ENCODE assay signal across 8 mouse cellular contexts in the genomic region with DNA sequence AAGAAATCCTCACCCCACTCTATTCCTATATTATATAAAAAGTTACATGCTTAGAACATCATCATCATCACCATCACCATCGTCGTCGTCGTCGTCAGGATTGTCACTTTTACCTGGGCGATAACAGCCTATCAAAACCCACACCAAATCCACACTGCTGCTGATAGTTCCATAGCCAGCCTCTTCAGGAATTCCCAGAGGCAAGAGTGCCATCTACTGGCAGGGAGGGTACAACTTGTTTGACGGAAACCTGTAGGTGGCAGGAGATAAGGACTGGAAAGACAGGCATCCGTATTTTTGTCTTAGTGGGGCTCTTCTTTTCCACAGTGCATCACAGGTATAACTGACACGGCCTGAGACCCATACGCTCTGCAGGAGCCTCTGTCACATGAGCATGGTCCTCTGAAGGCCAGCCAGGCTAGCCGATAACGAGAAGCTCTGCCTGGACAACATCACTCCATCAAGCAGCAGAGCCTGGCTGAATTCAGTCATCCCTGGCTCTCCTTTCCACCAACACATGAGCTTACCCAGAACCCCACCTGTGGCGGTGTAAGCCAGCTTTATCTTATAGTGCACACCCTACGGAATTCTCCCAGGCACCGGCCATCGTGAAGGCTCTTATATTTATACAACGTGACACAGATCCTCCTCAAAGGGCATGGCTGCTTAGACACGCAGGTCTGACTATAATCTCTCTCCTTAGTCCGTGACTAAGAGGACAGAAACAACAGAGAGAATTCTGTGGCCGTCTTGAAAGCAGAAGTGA. TPM values are rescaled to one million over a fixed set of nuclear protein-coding genes. Genes with fewer than 3 reads are reported as not detected.
DNase-seq lines count a peak whose midpoint lies in the region; ATAC-seq and TF ChIP-seq lines count a peak whose summit lies in the region.

No protein-coding gene starts in this region.

- TF ChIP-seq POLR2A in thymus, adult 2 months (IDR thresholded peaks at IDR 0.05; ENCODE audit: control insufficient read depth, extremely low read depth, insufficient read depth, low read length, poor library complexity): no peak

- peak overlapping the region; percentile 29; the same call in 1 of the 2 replicates for H3K4me2 ChIP-seq in embryonic facial prominence, embryonic 14.5 days (ENCODE audit: low read depth, low read length)
- H3K4me2 ChIP-seq in liver, embryonic 11.5 days: peak overlapping the region; percentile 29; the same call in 1 of the 2 replicates
- peak overlapping the region; percentile 69 for H3K4me2 ChIP-seq in neural tube, embryonic 15.5 days

- no peaks in the 10 kb centered on the region for H3K4me1 ChIP-seq in embryonic facial prominence, embryonic 14.5 days (ENCODE audit: control insufficient read depth, insufficient read depth, low read length)
- H3K4me1 ChIP-seq in heart, embryonic 10.5 days: peaks cover 42% of the 10 kb centered on the region
- H3K4me1 ChIP-seq in liver, embryonic 11.5 days (replicated peaks; ENCODE audit: control insufficient read depth, insufficient read depth, low read length): peaks cover 3% of the 10 kb centered on the region; the same call in 1 of the 2 replicates
- H3K4me1 ChIP-seq in neural tube, embryonic 15.5 days: peaks cover 32% of the 10 kb centered on the region
- H3K4me1 ChIP-seq in thymus, adult 2 months (replicated peaks; ENCODE audit: control insufficient read depth, insufficient read depth, low read length): peaks cover 11% of the 10 kb centered on the region; the same call in 1 of the 2 replicates

- ATAC-seq in embryonic facial prominence, embryonic 14.5 days (ENCODE audit: low read depth): peak; percentile 26; the same call in 1 of the 2 replicates
- ATAC-seq in liver, embryonic 11.5 days (replicated peaks; ENCODE audit: low FRiP score): no peak
- peak; percentile 42; the same call in 1 of the 2 replicates for ATAC-seq in neural tube, embryonic 15.5 days (ENCODE audit: low FRiP score)

- H3K4me3 ChIP-seq in embryonic facial prominence, embryonic 14.5 days (ENCODE audit: low read depth, low read length): no peak overlapping the region
- peak overlapping the region; percentile 84 for H3K4me3 ChIP-seq in heart, embryonic 10.5 days
- no peak overlapping the region for H3K4me3 ChIP-seq in liver, embryonic 11.5 days (ENCODE audit: low read depth, low read length)
- peak overlapping the region; percentile 23 for H3K4me3 ChIP-seq in neural tube, embryonic 15.5 days (replicated peaks)
- no peak overlapping the region for H3K4me3 ChIP-seq in thymus, adult 2 months (ENCODE audit: control insufficient read depth, insufficient read depth, low read length)

- no peak overlapping the region for H3K27ac ChIP-seq in embryonic facial prominence, embryonic 14.5 days (replicated peaks; ENCODE audit: low read depth, low read length)
- H3K27ac ChIP-seq in heart, embryonic 10.5 days: peak overlapping the region; percentile 83
- H3K27ac ChIP-seq in liver, embryonic 11.5 days (ENCODE audit: low read depth, low read length): no peak overlapping the region
- peak overlapping the region; percentile 48; the same call in 1 of the 2 replicates for H3K27ac ChIP-seq in neural tube, embryonic 15.5 days (replicated peaks)
- no peak overlapping the region for H3K27ac ChIP-seq in thymus, adult 2 months (ENCODE audit: control insufficient read depth, insufficient read depth, low read length)

- no peaks in the 10 kb centered on the region for H3K9me3 ChIP-seq in embryonic facial prominence, embryonic 14.5 days (ENCODE audit: control insufficient read depth, low read length)
- H3K9me3 ChIP-seq in heart, embryonic 10.5 days: no peaks in the 10 kb centered on the region
- no peaks in the 10 kb centered on the region for H3K9me3 ChIP-seq in liver, embryonic 11.5 days (ENCODE audit: control insufficient read depth, low read length)
- no peaks in the 10 kb centered on the region for H3K9me3 ChIP-seq in neural tube, embryonic 15.5 days (replicated peaks)

- H3K27me3 ChIP-seq in embryonic facial prominence, embryonic 14.5 days (replicated peaks; ENCODE audit: control insufficient read depth, insufficient read depth, low read length): peaks cover 26% of the 10 kb centered on the region
- H3K27me3 ChIP-seq in heart, embryonic 10.5 days (ENCODE audit: insufficient read depth, poor library complexity, severe bottlenecking): no peaks in the 10 kb centered on the region; the same call in 1 of the 2 replicates
- H3K27me3 ChIP-seq in liver, embryonic 11.5 days (replicated peaks; ENCODE audit: control insufficient read depth, insufficient read depth, low read length): peaks cover 34% of the 10 kb centered on the region
- no peaks in the 10 kb centered on the region for H3K27me3 ChIP-seq in neural tube, embryonic 15.5 days (replicated peaks)
- H3K27me3 ChIP-seq in thymus, adult 2 months (ENCODE audit: control insufficient read depth, insufficient read depth, low read length): peaks cover 12% of the 10 kb centered on the region

- no peak overlapping the region; the same call in 1 of the 2 replicates for H3K9ac ChIP-seq in embryonic facial prominence, embryonic 14.5 days (ENCODE audit: low read depth, low read length)
- H3K9ac ChIP-seq in liver, embryonic 11.5 days (ENCODE audit: low read depth, low read length): no peak overlapping the region
- H3K9ac ChIP-seq in neural tube, embryonic 15.5 days (replicated peaks): no peak overlapping the region

- TF ChIP-seq CTCF in thymus, adult 2 months (IDR thresholded peaks at IDR 0.05; ENCODE audit: borderline replicate concordance, control insufficient read depth, extremely low read depth, insufficient read depth, low read length, poor library complexity): no peak

- DNase-seq in A20 (ENCODE audit: low read depth, low spot score): peak; percentile 79
- DNase-seq in adrenal gland, postnatal 4 days (ENCODE audit: low spot score in 2 of 2): peak; percentile 28 to 66
- DNase-seq in embryonic facial prominence, embryonic 14.5 days (ENCODE audit: low spot score): peak; percentile 91
- DNase-seq in heart, embryonic 10.5 days (ENCODE audit: low spot score): peak; percentile 91
- peak; percentile 91 for DNase-seq in kidney, postnatal 10 days
- peak; percentile 64 for DNase-seq in liver, embryonic 11.5 days (ENCODE audit: low spot score)
- peak; percentile 69 for DNase-seq in thymus, adult 2 months

- H3K36me3 ChIP-seq in embryonic facial prominence, embryonic 14.5 days (ENCODE audit: control insufficient read depth, insufficient read depth, low read length): no peaks in the 10 kb centered on the region
- 0 out of 2 replicates have a peak, but pooled peaks cover 6% of the 10 kb centered on the region for H3K36me3 ChIP-seq in heart, embryonic 10.5 days
- no peaks in the 10 kb centered on the region for H3K36me3 ChIP-seq in liver, embryonic 11.5 days (ENCODE audit: control insufficient read depth, insufficient read depth, low read length)
- H3K36me3 ChIP-seq in neural tube, embryonic 15.5 days: no peaks in the 10 kb centered on the region
- H3K36me3 ChIP-seq in thymus, adult 2 months (ENCODE audit: control insufficient read depth, insufficient read depth, low read length): no peaks in the 10 kb centered on the region

- WGBS in embryonic facial prominence, embryonic 14.5 days: 15% methylated on average over 20 of the region's 20 CpGs
- 9% methylated on average over 20 of the region's 20 CpGs for WGBS in heart, embryonic 10.5 days
- WGBS in liver, embryonic 11.5 days: 18% methylated on average over 20 of the region's 20 CpGs
- WGBS in neural tube, embryonic 15.5 days: 21% methylated on average over 20 of the region's 20 CpGs
- WGBS in thymus, adult 2 months: 27% methylated on average over 20 of the region's 20 CpGs

RNA-seq across cellular contexts. Expression of a gene that starts 2.5 kb away (rescaled TPM):
- total RNA-seq in adrenal gland, postnatal 4 days (2021): 10 to 100 TPM in 1 of 2 experiments, 1 to 10 TPM in 1; 8.7 to 10.8 TPM
- 9.9 and 11.6 TPM in 2 replicates for polyA plus RNA-seq in embryonic facial prominence, embryonic 14.5 days (2014; fragmentation: Nextera tagmentation; extraction: Ambion mirVana)
- polyA plus RNA-seq in heart, embryonic 10.5 days (2016; fragmentation: Nextera tagmentation; extraction: Ambion mirVana): 101 and 126 TPM in 2 replicates
- polyA plus RNA-seq in liver, embryonic 11.5 days (2014; fragmentation: Nextera tagmentation; extraction: Ambion mirVana): 15.0 and 17.6 TPM in 2 replicates
- 25.2 and 25.9 TPM in 2 replicates for polyA plus RNA-seq in neural tube, embryonic 15.5 days (2015; fragmentation: Nextera tagmentation; extraction: Ambion mirVana)
- polyA plus RNA-seq in thymus, adult 2 months (2012; rRNA removed): 4.4 and 6.1 TPM in 2 replicates

Comparison
In these comparisons a context has a peak if more than half of its experiments do, and no peak if none do; other contexts are left out.
1. H3K27ac ChIP-seq: peak in heart, embryonic 10.5 days (single experiment) and neural tube, embryonic 15.5 days (single experiment); none in embryonic facial prominence, embryonic 14.5 days (single experiment), liver, embryonic 11.5 days (single experiment) and thymus, adult 2 months (single experiment).
2. H3K4me3 ChIP-seq: peak in heart, embryonic 10.5 days (single experiment) and neural tube, embryonic 15.5 days (single experiment); none in embryonic facial prominence, embryonic 14.5 days (single experiment), liver, embryonic 11.5 days (single experiment) and thymus, adult 2 months (single experiment).
3. Peak in every context shown above with its lines, with median percentiles within 50 percentile points of each other: DNase-seq and H3K4me2 ChIP-seq.